Comparison of ENCODE assay signal across 20 mouse cellular contexts in genomic region chr4:138091562-138092194, GRCm38 (mm10).
DNase-seq lines count a peak whose midpoint lies in the region; ATAC-seq and TF ChIP-seq lines count a peak whose summit lies in the region.
"Had no signal": no experiment of that assay in that cellular context is flagged by ENCODE, and none has a peak within 500 bp of the region (broad histone marks: within the 10 kb centered on the region; RNA-seq: fewer than 3 reads in every experiment).

No protein-coding gene starts in this region.

- peak overlapping the region; percentile 28 for H3K27ac ChIP-seq in layer of hippocampus, adult 2 months
- no peak overlapping the region for H3K27ac ChIP-seq in MEL (ENCODE audit: control insufficient read depth, low read depth, low read length)
- 0 out of 2 replicates have a peak overlapping the region, but pooled peaks have one; percentile 2 for H3K27ac ChIP-seq in bone marrow macrophage, adult 2 months (ENCODE audit: insufficient read depth, low read depth, low read length)
- no peak overlapping the region for H3K27ac ChIP-seq in midbrain, embryonic 13.5 days
- H3K27ac ChIP-seq: embryonic facial prominence, embryonic 13.5 days; forebrain, embryonic 12.5 days; heart, adult 2 months; hindbrain, embryonic 10.5 days; hindbrain, embryonic 14.5 days had no signal

- H3K36me3 ChIP-seq in MEL (ENCODE audit: control insufficient read depth in 1 of 2, insufficient read depth in 2 of 2, low read length in 2 of 2): peaks cover 8 to 19% of the 10 kb centered on the region in 2 experiments
- H3K36me3 ChIP-seq in midbrain, embryonic 13.5 days: peaks cover 21% of the 10 kb centered on the region

- no peak overlapping the region for H3K4me3 ChIP-seq in layer of hippocampus, adult 2 months
- no peak overlapping the region for H3K4me3 ChIP-seq in MEL (ENCODE audit: control insufficient read depth in 1 of 2, insufficient read depth in 1 of 2, low read depth in 2 of 2, low read length in 2 of 2)
- no peak overlapping the region for H3K4me3 ChIP-seq in bone marrow macrophage, adult 2 months (ENCODE audit: insufficient read depth, low read length)
- no peak overlapping the region for H3K4me3 ChIP-seq in midbrain, embryonic 13.5 days (replicated peaks)
- H3K4me3 ChIP-seq: embryonic facial prominence, embryonic 13.5 days; forebrain, embryonic 12.5 days; heart, adult 2 months; heart, embryonic 12.5 days; hindbrain, embryonic 10.5 days had no signal

- no peak overlapping the region for H3K4me2 ChIP-seq in midbrain, embryonic 13.5 days (replicated peaks)
- H3K4me2 ChIP-seq: embryonic facial prominence, embryonic 13.5 days; forebrain, embryonic 12.5 days; heart, embryonic 12.5 days; hindbrain, embryonic 14.5 days had no signal

- no peak overlapping the region for H3K9ac ChIP-seq in MEL (ENCODE audit: control insufficient read depth, low read depth, low read length, poor library complexity, severe bottlenecking)
- H3K9ac ChIP-seq in midbrain, embryonic 13.5 days (replicated peaks): no peak overlapping the region
- H3K9ac ChIP-seq: embryonic facial prominence, embryonic 13.5 days; forebrain, embryonic 12.5 days; heart, embryonic 12.5 days; hindbrain, embryonic 14.5 days had no signal

- H3K9me3 ChIP-seq in MEL (replicated peaks; ENCODE audit: insufficient read depth, low read length): no peaks in the 10 kb centered on the region
- no peaks in the 10 kb centered on the region for H3K9me3 ChIP-seq in midbrain, embryonic 13.5 days
- H3K9me3 ChIP-seq: embryonic facial prominence, embryonic 13.5 days; forebrain, embryonic 12.5 days; heart, embryonic 12.5 days; hindbrain, embryonic 10.5 days had no signal

- ATAC-seq in monocyte, adult 5-6 weeks (replicated peaks; ENCODE audit: insufficient number of reproducible peaks, low FRiP score, low TSS enrichment, poor library complexity, severe bottlenecking): 0 out of 2 replicates have a peak, but pooled peaks have one; percentile 27
- no peak for ATAC-seq in midbrain, embryonic 13.5 days

- WGBS in midbrain, embryonic 13.5 days: 93% methylated on average over 7 of the region's 7 CpGs

- TF ChIP-seq POLR2A in MEL (IDR thresholded peaks at IDR 0.05; ENCODE audit: control insufficient read depth in 1 of 2, insufficient read depth in 1 of 2, low read depth in 1 of 2, low read length in 2 of 2, poor library complexity in 1 of 2): no peak
- TF ChIP-seq POLR2A in bone marrow macrophage, adult 2 months (IDR thresholded peaks at IDR 0.05; ENCODE audit: borderline replicate concordance, low read depth, low read length): no peak

- H3K79me2 ChIP-seq in MEL (ENCODE audit: control insufficient read depth, insufficient read depth, low read length, poor library complexity): no peaks in the 10 kb centered on the region

- H3K27me3 ChIP-seq in MEL (ENCODE audit: control insufficient read depth in 1 of 2, insufficient read depth in 2 of 2, low read length in 2 of 2): no peaks in the 10 kb centered on the region
- H3K27me3 ChIP-seq in midbrain, embryonic 13.5 days: no peaks in the 10 kb centered on the region
- H3K27me3 ChIP-seq: CH12.LX; embryonic facial prominence, embryonic 13.5 days; forebrain, embryonic 12.5 days; heart, embryonic 12.5 days had no signal

- no peak for TF ChIP-seq RAD21 in MEL (IDR thresholded peaks at IDR 0.05; ENCODE audit: low read depth, low read length)

- no peak for TF ChIP-seq CTCF in layer of hippocampus, adult 2 months (conservative IDR thresholded peaks at IDR 0.05)
- no peak for TF ChIP-seq CTCF in MEL (IDR thresholded peaks at IDR 0.05 in 2 of 3, conservative IDR thresholded peaks at IDR 0.05 in 1 of 3; ENCODE audit: control insufficient read depth in 1 of 3, insufficient read depth in 1 of 3, low read depth in 2 of 3, low read length in 3 of 3, poor library complexity in 1 of 3, severe bottlenecking in 1 of 3)
- TF ChIP-seq CTCF in bone marrow macrophage, adult 2 months (IDR thresholded peaks at IDR 0.05; ENCODE audit: low read depth, low read length): no peak

- TF ChIP-seq EP300 in MEL (IDR thresholded peaks at IDR 0.05; ENCODE audit: low read depth in 1 of 2, low read length in 2 of 2): no peak

- peaks cover 3 to 4% of the 10 kb centered on the region in 2 experiments; a peak in 3 of 4 replicates for H3K4me1 ChIP-seq in MEL (ENCODE audit: control insufficient read depth in 1 of 2, insufficient read depth in 2 of 2, low read length in 2 of 2)
- H3K4me1 ChIP-seq in bone marrow macrophage, adult 2 months (ENCODE audit: control insufficient read depth, insufficient read depth, low read length): peaks cover 15% of the 10 kb centered on the region
- no peaks in the 10 kb centered on the region for H3K4me1 ChIP-seq in midbrain, embryonic 13.5 days (replicated peaks)
- H3K4me1 ChIP-seq: forebrain, embryonic 12.5 days; heart, embryonic 12.5 days; hindbrain, embryonic 10.5 days had no signal

- no peak for DNase-seq in layer of hippocampus, adult 2 months (ENCODE audit: low spot score in 2 of 2)
- DNase-seq in layer of hippocampus, adult 8-10 months (ENCODE audit: low spot score in 2 of 2): no peak
- DNase-seq in MEL (ENCODE audit: low read depth, low spot score): peak; percentile 33
- no peak for DNase-seq in urinary bladder, postnatal 36 days (ENCODE audit: low spot score in 2 of 2)
- DNase-seq: adrenal gland, adult 8-10 months; adrenal gland, postnatal 36 days; cerebellum, adult 11 months; cerebellum, adult 9-10 months; cerebellum, postnatal 36 days; gastrocnemius, postnatal 10 days; heart, adult 2 months had no signal

TF ChIP-seq in MEL, 35 proteins besides CTCF, POLR2A, EP300 and RAD21:
- TF ChIP-seq GATA1 (IDR thresholded peaks at IDR 0.05; ENCODE audit: low read depth, low read length) (peak; percentile 61), NRF1 (IDR thresholded peaks at IDR 0.05; ENCODE audit: insufficient read depth, low read depth, low read length, poor library complexity, severe bottlenecking) (no peak), SIN3A (IDR thresholded peaks at IDR 0.05; ENCODE audit: low read length) (no peak), JUND (IDR thresholded peaks at IDR 0.05; ENCODE audit: low read depth, low read length) (no peak), MAX (IDR thresholded peaks at IDR 0.05; ENCODE audit: low read length) (no peak), ZNF384 (IDR thresholded peaks at IDR 0.05; ENCODE audit: low read depth, low read length) (peak; percentile 51; the same call in 1 of the 2 replicates), KAT2A (conservative IDR thresholded peaks at IDR 0.05; ENCODE audit: low read depth, low read length) (no peak), ZC3H11A (IDR thresholded peaks at IDR 0.05; ENCODE audit: low read depth, low read length) (no peak), HCFC1 (IDR thresholded peaks at IDR 0.05; ENCODE audit: low read depth, low read length) (no peak), RCOR1 (IDR thresholded peaks at IDR 0.05; ENCODE audit: low read depth, low read length) (no peak), NELFE (IDR thresholded peaks at IDR 0.05; ENCODE audit: low read depth, low read length) (no peak), E2F4 (IDR thresholded peaks at IDR 0.05; ENCODE audit: borderline replicate concordance, low read depth, low read length) (no peak), USF2 (IDR thresholded peaks at IDR 0.05; ENCODE audit: borderline replicate concordance in 1 of 2, insufficient read depth in 1 of 2, low read depth in 1 of 2, low read length in 2 of 2) (no peak), UBTF (IDR thresholded peaks at IDR 0.05; ENCODE audit: borderline replicate concordance, insufficient read depth, low read depth, low read length) (no peak), TBP (IDR thresholded peaks at IDR 0.05; ENCODE audit: low read depth, low read length) (no peak), ELF1 (IDR thresholded peaks at IDR 0.05; ENCODE audit: low read depth, low read length) (peak; percentile 42; the same call in 1 of the 2 replicates), MYB (IDR thresholded peaks at IDR 0.05; ENCODE audit: low read depth, low read length) (no peak), MXI1 (IDR thresholded peaks at IDR 0.05; ENCODE audit: low read depth, low read length) (peak; percentile 52; the same call in 1 of the 2 replicates), GABPA (IDR thresholded peaks at IDR 0.05; ENCODE audit: low read depth, low read length) (no peak), CHD2 (IDR thresholded peaks at IDR 0.05; ENCODE audit: low read length) (no peak), ETS1 (IDR thresholded peaks at IDR 0.05; ENCODE audit: low read depth, low read length) (no peak), SMC3 (IDR thresholded peaks at IDR 0.05; ENCODE audit: low read depth, low read length) (no peak), ZKSCAN1 (IDR thresholded peaks at IDR 0.05; ENCODE audit: low read depth, low read length) (no peak), MEF2A (IDR thresholded peaks at IDR 0.05; ENCODE audit: extremely low read depth, insufficient replicate concordance, low read depth, low read length, poor library complexity, severe bottlenecking) (no peak), USF1 (IDR thresholded peaks at IDR 0.05; ENCODE audit: low read depth, low read length) (0 out of 2 replicates have a peak, but pooled peaks have one; percentile 10), BHLHE40 (IDR thresholded peaks at IDR 0.05; ENCODE audit: borderline replicate concordance, low read depth, low read length) (no peak), POLR2AphosphoS5 (IDR thresholded peaks at IDR 0.05; ENCODE audit: borderline replicate concordance, low read depth, low read length) (no peak), MYC (IDR thresholded peaks at IDR 0.05; ENCODE audit: low read depth, low read length) (no peak)

Comparison
In these comparisons a context has a peak if more than half of its experiments do, and no peak if none do; other contexts are left out.
1. H3K27ac ChIP-seq: peak in layer of hippocampus, adult 2 months (single experiment) and bone marrow macrophage, adult 2 months (single experiment); none in MEL (single experiment) and midbrain, embryonic 13.5 days (single experiment).